Mouse (Mus musculus) regulatory T cell (primary cell): Measurements from ENCODE around the gene Ttc9.

Experiments
- in situ Hi-C: fragments of 300-600 bp; cut with MboI, MseI; formaldehyde crosslinking; loops from one replicate; pipeline ENCODE4 v1.15.1; 2025; ENCODE audit warnings: high pct_unique_total_duplicates

Gene Ttc9

DNA sequence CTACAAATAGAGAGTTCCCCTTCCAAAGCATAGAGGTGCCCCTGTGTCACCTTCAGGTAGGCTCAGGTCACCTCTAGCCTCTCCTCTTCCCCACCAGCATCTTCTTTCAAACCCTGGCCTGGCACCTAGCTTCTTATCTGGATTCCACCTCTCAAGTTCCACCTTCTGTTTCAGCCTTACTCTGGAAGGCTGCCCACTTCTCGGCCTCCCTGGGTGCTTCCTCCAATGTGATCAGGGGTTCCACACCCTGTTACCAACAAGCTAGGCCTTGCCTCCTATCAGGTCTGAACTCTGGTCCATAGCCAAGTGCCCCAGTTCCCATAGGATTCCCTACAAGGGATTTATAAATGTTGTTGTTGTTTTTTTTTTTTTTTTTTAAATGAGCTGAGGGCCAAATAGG is 26.3 kb downstream of the Ttc9 start:
- in situ Hi-C loops = no loop called here

DNA sequence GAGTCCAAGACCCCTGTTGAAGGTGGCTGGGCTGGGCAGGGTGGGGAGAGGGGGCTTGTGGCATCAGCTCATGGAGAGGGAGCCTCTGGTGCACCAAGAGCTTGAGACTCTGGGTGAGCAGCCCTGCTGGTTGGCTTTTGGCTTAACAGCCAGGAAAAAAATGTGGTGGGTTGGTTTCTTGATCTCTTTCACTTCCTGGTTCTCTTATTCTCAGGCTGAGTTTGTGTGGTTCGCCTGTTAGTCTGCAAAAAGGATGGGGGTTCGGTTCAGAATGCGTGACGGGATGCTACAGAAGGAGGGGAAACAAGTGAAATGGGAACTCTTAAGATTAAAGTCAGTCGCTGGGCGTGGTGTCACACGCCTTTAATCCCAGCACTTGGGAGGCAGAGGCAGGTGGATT is 27.0 kb downstream of the Ttc9 start:
- in situ Hi-C loops = no loop called here

DNA sequence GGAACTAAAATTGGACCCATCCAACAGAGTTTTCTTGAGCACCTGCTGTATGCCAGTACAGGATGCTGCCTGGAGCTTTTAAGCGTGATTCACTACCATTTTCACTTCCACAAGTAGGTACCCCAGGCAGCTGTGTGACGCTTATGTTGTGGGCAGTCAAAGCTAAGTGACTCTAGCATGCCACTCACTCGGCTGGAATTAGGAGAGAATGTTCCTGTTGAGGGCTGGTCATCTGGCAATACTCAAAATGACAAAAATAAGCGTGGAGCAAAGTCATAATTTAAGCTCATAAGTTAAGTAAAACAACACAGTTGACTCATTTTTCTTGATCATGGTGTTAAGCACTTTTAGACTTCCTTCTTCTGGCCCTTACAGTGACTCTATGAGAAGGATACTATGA is 31.0 kb downstream of the Ttc9 start:
- in situ Hi-C loops = no loop called here

DNA sequence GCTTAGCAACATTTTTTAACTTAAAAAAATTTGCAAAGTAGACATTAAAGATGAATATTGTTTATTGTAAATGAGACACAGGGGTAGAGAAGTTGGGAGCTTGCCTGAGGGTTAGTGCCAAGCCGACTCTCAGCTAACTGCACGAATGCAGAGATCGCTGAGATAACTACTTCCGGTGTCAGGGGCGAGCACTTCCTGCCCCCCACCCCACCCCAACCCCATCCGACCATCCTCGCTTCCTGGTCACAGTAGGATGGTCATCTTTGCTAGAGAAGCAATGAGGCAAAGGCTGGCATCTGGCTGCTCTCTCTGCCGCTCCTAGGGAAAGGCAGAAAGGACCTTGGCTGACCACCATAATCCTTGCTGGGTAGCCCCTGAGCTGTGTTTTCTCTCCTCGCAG is 32.1 kb downstream of the Ttc9 start:
- in situ Hi-C loops = no loop called here

DNA sequence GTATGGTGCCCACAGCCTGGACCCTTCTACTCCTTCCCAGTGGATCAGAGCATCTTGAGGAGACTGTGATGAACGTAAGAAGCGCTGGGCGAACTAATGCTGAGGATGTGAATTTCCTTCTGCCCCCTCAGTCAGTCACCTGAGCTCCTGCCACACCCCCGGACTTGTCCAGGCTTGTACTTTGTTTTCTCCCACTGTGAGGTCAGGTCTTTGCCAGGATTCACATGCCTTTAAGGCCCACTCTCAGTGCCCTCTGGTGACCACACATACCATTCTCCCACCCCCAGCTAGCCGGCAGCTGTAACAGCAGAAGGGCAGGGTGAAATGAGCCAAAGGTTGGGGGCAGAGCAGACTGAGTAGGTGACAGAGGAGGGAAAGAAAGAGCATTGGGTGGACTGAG is 32.9 kb downstream of the Ttc9 start:
- in situ Hi-C loops = no loop called here

DNA sequence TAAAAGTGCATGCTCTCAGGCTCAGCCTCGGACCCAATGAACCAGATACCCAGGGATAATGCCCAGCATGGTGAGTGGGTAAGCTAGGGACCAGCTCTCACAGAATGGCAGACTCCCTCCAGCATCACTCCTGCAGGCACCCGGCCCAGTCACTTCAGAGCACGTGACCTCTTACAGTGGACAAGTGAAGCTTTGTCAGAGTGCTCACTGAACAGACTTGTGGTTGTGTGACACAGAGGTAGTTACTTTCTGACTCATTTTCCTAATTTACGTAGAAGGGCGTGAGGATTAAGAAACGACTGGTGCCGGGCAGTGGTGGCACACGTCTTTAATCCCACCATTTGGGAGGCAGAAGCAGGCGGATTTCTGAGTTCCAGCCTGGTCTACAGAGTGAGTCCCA is 37.4 kb downstream of the Ttc9 start:
- in situ Hi-C loops = no loop called here

DNA sequence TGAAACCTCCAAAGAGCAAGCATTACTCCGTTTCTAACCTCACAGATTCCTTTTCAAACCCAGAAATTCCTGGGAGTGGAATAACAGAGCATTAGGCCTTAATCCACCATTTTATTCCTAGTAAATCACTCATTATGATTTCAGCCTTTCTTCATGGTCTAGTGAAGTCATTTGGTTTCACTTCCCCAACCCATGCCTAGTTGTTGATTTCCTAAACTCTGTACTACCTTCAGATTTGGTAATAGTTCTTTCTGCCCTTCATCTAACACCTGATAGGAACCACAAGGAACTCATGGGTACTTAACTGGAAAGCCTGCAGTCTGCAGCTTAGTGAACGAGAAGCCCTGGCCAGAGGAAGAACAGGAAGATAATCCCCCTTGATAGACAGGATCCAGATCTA is 44.5 kb downstream of the Ttc9 start:
- in situ Hi-C loops = no loop called here

DNA sequence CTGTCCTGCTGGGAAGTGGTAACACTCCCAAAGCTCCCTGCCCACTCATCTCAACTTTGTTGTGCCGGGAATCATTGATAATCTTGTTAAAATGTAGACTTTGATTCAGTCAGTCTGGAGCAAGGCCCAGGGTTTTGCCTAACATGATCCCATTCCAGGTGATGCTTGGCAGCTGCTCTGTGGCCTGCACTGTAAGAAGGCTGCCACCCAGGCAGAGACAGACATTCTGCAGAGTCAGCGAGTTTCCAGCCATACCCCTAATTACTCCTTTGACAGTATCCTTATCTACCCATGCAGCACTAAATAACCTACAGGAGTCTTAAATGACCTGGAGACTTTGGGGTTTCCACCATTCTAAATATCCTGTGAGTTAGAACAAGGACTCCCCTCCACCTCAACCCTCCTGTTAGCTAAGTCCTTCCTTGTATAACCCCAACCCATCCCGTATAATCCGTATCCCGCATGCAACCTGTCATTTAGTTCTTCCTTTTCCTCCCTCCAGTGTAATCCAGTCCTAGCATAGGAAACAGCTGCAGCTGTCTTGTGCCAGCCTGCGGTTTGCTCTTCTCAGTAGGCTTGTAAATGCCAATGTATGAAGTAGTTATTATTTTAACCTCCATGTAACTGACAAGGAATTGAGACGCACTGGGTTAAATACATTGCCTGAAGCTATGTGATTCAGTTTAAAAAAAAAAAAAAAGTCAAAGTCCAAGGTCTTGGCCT is 48.9 kb downstream of the Ttc9 start:
- in situ Hi-C loops = no loop called here

DNA sequence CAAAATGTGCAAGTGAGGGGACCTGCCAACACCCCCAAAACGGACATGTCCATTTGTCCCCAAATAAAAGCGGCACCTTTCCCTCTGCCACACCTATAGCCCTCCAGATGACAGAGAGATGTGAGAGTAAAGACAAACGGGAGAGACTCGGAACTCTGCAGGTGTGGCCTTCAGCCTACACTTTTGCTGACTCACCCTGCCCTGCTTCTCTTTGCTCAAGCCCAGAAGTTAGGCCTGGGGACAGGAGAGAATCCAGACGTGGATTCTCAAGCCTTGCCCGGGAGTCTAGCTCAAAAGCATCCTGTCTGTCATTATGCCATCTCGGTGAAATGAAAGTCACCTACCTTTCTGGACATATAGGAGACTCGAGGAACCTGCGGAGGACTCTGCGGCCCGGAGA is 52.3 kb downstream of the Ttc9 start:
- in situ Hi-C loops = no loop called here

DNA sequence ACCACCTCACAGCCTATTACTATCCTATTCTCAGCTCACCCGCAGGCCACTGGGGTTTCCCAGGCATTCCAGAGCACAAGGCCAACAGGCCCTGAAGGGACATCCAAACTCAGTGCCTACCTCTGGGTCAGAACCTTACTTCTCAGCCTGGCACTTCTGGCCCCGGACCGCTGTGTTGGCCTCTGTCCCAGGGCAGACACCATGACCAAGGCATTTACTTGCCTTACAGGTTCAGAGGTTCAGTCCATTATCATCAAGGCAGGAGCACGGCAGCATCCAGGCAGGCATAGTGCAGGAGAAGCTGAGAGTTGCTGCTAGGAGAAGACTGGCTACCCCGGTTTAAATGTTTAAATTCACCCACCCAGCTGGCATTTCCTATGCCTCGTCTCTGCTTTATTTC is 53.0 kb downstream of the Ttc9 start:
- in situ Hi-C loops = no loop called here

DNA sequence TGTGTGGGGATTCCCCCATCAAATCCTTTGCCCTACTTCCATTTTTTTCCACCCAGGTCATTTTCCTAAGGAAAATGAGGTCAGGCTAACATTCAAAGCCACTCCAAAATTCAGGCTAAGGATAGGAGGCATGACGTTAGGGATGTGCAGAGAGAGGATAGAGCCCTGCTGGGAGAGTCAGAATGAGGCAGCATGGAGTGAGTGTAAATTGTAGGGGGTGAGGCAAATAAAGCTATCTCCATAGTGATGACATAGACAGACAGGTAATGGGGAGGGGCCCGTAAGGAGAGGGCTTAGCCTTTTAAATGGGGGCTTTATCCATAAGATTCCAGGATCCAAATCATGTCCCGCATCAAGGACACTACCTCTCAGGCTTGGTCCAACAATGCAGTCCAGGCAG is 54.9 kb downstream of the Ttc9 start:
- in situ Hi-C loops = no loop called here

DNA sequence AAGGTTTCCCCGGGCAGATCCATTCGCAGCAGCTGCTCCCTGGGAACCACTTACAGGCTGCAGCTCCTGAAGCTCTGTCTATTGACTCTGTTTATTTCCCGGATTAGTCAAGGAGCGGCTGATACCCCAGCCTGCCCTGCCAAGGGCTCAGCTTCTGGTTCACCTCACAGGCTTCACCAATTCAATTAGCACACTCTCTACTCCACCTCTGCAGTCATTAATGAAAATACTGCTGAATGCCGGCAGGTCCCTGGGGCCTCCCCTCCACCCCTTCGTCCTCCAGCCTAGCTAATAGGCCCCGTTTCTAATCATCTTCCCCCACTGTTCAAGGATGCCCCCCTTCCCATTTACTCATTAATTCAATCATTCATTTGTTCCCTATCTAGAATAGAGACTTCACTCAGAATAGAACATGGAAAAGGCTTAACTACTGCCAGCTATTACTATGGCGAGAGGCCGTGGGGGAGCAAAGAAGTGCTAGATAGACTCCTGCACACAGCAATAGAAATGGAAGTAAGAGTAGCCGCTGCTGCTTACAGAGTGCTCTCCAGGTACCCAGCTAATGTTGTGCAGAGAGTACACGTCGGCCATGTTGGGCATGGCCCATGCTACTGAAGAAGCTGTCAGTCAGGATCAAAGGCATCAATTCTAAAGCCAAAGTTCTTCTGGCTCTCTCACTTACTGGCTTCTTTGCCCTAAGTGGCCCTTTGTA is 55.5 kb downstream of the Ttc9 start:
- in situ Hi-C loops = no loop called here

DNA sequence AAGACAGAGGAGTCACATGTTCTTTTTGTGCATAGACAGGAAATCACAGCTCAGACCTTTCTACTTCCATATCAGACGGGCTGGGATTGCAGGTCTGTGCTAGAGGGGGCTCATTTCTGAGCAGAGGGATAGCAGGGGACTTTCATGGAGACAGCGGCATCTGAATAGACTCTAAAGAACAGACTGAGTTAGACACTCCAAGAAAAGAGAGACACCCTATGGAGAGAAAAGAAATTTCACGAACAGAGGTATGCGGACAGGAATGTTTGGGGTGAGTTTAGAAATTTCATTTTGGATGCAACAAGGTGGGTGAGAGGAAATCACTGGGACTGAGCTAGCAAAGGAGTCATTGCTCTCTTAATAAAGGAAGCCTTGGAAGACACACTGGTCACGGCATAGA is 56.8 kb downstream of the Ttc9 start:
- in situ Hi-C loops = no loop called here

DNA sequence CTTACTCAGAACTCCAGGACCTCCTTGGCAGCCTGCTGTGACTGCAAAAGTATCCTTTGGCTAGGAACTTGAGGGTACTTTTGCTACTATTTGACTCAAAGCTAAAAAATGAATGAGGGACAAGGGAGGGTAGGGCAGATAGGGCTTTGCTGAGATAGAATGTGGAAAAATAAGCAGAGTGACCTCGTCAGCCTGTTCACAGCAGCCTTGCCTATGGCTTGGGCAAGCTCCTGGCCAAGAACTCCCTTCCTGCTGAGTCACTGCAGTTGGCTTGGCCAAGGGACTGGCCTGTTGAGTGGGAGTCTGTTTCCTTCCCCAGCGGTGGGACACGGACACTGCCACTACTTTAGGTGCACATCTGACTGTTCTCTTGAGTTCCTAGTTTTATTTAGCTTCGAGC is 57.5 kb downstream of the Ttc9 start:
- in situ Hi-C loops = no loop called here

DNA sequence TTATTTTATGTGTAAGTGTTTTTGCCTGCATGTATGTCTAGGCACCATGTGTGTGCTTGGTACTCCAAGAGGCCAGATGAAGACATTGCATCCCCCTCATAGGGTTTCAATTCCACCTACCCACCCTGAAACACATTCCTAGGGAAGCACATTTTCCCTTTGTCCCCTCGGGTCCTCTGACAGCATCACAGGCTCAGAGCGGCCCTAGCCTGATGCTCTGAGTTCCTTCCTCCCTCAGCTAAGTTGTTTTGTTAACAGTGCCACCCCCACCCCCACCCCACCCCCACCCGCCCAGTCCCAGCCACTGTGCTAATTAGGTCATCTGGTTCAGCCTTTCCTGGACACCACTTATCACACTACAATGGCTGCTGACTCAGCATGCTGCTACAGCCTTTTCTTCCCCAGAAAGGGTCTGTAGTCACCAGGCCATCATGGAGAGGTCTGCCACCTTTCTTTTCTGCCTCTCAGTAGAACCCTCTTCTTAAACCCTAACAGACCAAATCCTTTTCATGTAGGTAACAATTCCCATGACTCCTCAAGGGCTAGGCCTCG is 58.5 kb downstream of the Ttc9 start:
- in situ Hi-C loops = no loop called here

DNA sequence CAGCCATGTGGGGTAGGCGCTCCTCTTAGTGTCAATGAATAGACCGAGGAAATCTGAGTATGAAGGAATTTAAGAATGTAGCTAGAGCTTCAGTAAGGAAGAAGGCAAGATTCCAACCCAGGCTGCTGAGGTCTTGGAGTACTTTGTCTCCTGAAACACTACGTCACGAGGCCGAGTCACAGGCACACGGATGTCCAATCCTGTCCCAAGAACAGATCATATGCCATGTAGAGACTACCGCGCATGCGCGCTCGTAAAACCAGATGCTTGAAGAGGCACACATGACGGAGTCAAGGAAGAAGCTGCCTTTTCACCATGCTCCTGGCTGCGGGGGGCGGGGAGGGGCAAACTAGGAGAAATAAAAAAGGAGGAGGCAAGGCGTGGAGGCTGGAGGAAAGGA is 59.1 kb downstream of the Ttc9 start:
- in situ Hi-C loops = no loop called here

DNA sequence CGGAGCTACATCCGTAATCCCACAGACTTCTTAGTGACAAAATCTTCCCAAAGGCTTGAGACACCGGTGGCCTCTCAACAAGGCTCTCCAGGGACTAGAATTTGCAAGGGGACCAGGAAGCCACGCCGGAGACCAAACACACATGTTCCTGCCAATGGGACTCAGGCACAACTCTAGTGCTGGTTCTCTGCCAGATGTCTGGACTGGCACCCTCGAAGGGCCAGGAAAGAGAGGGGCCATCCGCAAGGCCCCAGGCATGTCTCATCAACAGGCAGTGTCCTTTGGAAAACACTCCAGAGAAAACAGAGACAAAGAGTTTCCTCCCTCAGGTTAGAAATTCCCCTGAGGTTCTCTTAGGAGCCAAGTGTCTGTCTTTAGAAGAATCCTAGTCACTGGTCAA is 59.7 kb downstream of the Ttc9 start:
- in situ Hi-C loops = no loop called here

DNA sequence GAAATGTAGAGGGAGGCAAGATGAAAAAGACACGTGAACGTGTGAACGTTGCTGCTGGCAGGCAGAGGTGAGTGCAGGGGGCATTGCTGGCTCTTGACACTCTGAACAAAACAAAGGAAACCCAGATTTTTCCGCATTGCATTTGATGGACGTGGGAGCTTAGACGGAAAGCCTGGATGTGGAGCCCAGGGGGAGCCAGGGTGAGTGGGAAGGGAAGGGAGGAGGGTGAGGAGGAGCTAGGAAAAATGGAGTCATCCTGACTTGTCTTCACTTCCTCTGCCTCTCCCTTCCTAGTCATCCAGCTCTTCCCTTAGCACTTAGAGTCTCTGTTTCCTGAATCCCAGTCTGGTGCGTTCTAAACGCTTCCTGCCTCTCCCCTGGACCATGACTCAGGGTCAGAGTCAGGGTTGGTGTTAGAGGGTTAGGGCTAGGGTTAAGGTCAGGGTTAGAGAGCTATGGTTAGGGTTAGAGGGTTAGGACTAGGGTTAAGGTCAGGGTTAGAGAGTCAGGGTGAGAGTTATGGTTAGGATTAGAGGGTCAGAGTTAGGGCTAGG is 60.2 kb downstream of the Ttc9 start:
- in situ Hi-C loops = no loop called here

DNA sequence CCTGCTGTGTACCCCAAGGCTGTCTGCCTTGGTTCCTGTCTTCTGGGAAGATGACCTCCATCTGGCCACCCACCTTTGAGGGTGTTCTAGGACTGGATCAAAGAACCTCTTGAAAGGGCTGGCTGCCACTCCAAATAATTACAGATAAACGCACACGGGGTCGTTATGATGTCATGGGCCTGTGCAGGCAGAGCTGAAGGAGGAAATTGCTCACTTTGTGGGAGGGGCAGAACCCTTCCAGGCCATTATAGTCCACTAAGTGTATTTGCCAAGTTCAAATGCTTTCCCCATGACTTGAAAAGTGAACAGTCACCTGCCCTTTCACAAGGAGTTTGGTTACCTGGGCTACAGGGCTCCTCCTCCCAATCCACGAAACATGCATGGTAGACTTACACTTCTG is 67.0 kb downstream of the Ttc9 start:
- in situ Hi-C loops = no loop called here

DNA sequence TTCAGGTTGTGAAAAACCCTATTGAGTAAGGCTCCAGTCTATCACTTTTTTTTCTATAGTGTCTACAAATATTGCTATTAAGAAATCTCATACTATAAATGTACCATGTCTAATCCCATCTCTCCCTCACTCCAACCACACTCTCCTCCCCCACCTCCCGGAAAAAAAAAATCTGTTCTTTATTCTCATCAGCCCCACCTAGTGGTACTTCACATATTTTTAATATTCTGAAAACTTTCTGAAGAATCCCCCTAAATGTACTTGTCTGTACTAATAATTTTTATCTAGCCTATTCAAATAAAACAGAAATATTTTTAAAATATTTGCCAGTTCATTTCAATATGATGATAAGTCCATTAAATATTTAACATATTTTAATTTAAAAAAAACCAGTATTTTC is 71.9 kb downstream of the Ttc9 start:
- in situ Hi-C loops = no loop called here

DNA sequence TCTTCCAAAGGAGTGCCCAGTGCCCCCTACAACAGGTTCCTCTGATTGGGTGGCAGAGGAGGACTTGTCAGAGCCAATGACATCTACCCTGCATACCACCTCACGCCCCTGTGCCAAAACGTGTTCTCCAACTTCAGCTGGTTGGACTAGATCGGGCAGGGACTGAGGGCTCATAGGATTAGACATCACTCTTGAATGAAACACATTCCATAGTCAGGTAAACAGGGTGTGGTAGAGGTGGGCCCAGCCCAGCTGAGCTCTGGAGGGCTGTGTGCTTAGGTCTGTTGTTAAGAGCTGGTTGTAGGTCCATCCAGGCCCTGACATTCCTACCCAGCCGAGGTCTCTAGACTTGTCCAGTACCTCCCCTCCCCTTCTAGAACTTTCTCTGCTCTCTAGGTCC is 81.6 kb downstream of the Ttc9 start:
- in situ Hi-C loops = loop anchor here (10.0 kb wide), 1 partner anchor 1992 kb away; no protein-coding TSS in a partner anchor
